Mouse (Mus musculus): ENCODE results near the gene Nit1. TPM values are rescaled to one million over a fixed set of nuclear protein-coding genes. Genes with fewer than 3 reads are reported as not detected.
"Not testable (repeated sequence)": the region's sequence is repeated elsewhere in the genome, so short reads cannot be mapped to it uniquely, and the experiment has no call there.

Gene Nit1
- total and polyA plus RNA-seq, 2 experiments: 128 to 139 TPM

DNA sequence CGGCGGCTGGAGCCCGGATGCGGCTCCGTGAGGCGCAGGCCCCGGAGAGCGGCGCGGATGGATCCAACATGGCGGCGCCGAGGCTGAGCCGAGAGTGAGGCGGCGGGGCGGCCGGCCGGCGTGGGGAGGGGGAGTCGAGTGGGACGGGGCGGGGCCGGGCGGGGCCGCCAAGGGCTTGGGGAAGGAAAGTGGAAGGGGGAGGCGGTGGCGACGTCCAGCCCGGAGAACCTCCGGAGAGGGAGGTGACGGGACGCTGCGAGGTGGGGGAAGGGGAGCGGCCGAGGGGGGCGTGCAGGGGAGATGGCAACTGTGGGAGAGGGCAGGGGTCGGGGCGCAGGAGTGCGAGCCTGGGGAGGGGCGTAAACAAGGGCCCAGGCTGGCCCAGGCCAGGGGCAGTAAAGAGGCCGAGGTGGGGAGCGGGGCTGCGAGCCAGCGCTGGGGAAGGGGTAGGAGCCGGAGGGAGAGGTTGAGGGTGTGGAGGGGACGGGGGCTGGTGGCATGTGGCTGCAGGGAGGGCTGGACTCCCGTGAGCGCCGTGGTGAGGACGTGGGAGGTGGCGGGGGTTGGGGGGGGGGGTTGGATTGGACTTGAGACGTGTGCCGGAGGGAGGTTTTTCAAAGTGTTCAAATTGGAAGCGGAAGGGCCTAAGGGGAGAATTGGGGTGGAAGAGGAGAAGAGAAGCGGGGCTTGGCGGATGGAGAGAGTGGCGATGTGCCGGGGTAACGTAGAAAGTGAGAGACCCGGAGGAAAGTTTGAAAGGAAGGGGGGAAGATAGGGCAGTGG is 15.8 kb downstream of the Nit1 start:
- TF ChIP-seq POLR2A (IDR thresholded peaks at IDR 0.05; ENCODE audit: extremely low read depth, insufficient read depth, low read length): no peak
- no peak for TF ChIP-seq CTCF (IDR thresholded peaks at IDR 0.05; ENCODE audit: low read depth, low read length)
- H3K79me2 ChIP-seq (ENCODE audit: control insufficient read depth, insufficient read depth, low read length): peaks cover 27% of the 10 kb centered on the region; the same call in 1 of the 2 replicates
- no peaks in the 10 kb centered on the region for H3K27me3 ChIP-seq (ENCODE audit: control insufficient read depth, insufficient read depth, low read length)
- H3K4me1 ChIP-seq (ENCODE audit: control insufficient read depth, insufficient read depth, low read length): peaks cover 12% of the 10 kb centered on the region
- peak overlapping the region; percentile 98 for H3K9ac ChIP-seq (ENCODE audit: low read depth, low read length)
- no peak for DNase-seq (ENCODE audit: extremely low read depth, low read depth, low spot score)
- under 1% methylated on average over 47 of the region's 61 CpGs for WGBS
- H3K36me3 ChIP-seq (ENCODE audit: control insufficient read depth, insufficient read depth, low read length): peaks cover 2% of the 10 kb centered on the region; the same call in 1 of the 2 replicates
- H3K4me3 ChIP-seq (ENCODE audit: insufficient read depth, low read depth, low read length): peak overlapping the region; percentile 98
- peak overlapping the region; percentile 58 for H3K27ac ChIP-seq (replicated peaks; ENCODE audit: insufficient read depth, low read depth, low read length)

DNA sequence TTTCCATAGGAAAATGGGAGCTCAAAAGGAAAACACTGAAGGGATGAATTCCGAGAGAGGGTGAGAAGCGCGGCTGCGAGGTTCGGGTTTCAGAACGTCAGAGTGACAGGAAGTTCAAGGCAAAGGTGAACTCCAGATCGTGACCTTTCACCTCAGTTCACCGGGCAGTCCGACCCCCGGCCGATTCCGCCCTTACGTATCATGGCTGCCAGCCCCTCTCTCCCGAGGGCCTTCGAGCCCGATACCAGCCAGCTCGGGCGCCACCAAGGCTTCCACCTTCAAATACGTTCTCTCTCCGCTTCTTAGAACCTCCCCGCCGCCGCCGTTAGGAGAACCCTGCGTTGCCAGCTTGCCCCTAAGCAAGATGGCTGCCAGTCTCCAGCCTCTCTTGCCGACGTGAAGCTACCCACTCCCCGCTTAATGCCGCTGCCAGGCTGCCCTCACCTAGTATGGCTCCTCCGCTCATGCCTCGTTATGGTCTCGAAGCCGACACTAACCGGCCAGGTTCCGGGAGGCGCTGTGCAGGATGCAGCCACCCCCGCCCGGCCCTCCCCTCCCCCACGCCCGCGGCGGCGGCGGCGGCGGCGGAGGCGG is 16.5 kb downstream of the Nit1 start, which contains the start of gene Dedd:
Gene Dedd, plus strand, starts transcription at position 307 of the 594 bp plus-strand sequence.
- Histone ChIP-seq H3K36me3 (ENCODE audit: control insufficient read depth, insufficient read depth, low read length) (peaks cover 2% of the 10 kb centered on the region; the same call in 1 of the 2 replicates), H3K27me3 (ENCODE audit: control insufficient read depth, insufficient read depth, low read length) (no peaks in the 10 kb centered on the region), H3K4me3 (ENCODE audit: insufficient read depth, low read depth, low read length) (peak within 1 kb of the TSS; percentile 98), H3K27ac (replicated peaks; ENCODE audit: insufficient read depth, low read depth, low read length) (peak within 1 kb of the TSS; percentile 94), H3K9ac (ENCODE audit: low read depth, low read length) (peak within 1 kb of the TSS; percentile 98), H3K4me1 (ENCODE audit: control insufficient read depth, insufficient read depth, low read length) (peaks cover 12% of the 10 kb centered on the region), H3K79me2 (ENCODE audit: control insufficient read depth, insufficient read depth, low read length) (peaks cover 21% of the 10 kb centered on the region; the same call in 1 of the 2 replicates)
- 1% methylated on average over 42 of the region's 48 CpGs for WGBS
- TF ChIP-seq CTCF (IDR thresholded peaks at IDR 0.05; ENCODE audit: low read depth, low read length): no peak
- TF ChIP-seq POLR2A (IDR thresholded peaks at IDR 0.05; ENCODE audit: extremely low read depth, insufficient read depth, low read length): 0 out of 2 replicates have a peak, but pooled peaks have one; percentile 7
- peak; percentile 88 for DNase-seq (ENCODE audit: extremely low read depth, low read depth, low spot score)

DNA sequence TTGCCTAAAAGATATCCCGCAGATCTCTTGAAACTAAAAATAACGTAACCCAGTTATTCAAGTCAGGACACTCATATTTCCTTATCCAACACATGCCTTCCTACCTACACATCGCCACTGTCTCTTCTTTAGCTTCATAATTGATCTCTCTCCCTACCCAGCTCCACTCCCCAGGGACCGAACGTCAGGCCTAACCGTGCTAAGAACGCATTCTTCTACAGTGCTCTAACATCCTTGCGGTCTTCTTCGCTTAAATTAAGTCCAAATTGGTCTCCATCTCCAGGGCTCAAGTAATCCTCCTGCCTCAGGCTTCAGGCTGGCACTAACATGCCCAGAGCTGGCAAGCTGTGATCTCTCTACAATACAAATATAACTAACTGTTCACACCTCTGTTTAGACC is 17.2 kb downstream of the Nit1 start:
- peak overlapping the region; percentile 94 for H3K27ac ChIP-seq (replicated peaks; ENCODE audit: insufficient read depth, low read depth, low read length)
- DNase-seq (ENCODE audit: extremely low read depth, low read depth, low spot score): no peak
- TF ChIP-seq POLR2A (IDR thresholded peaks at IDR 0.05; ENCODE audit: extremely low read depth, insufficient read depth, low read length) (no peak), CTCF (IDR thresholded peaks at IDR 0.05; ENCODE audit: low read depth, low read length) (no peak)
- H3K79me2 ChIP-seq (ENCODE audit: control insufficient read depth, insufficient read depth, low read length): peaks cover 17% of the 10 kb centered on the region; the same call in 1 of the 2 replicates
- peaks cover 2% of the 10 kb centered on the region; the same call in 1 of the 2 replicates for H3K36me3 ChIP-seq (ENCODE audit: control insufficient read depth, insufficient read depth, low read length)
- peaks cover 12% of the 10 kb centered on the region for H3K4me1 ChIP-seq (ENCODE audit: control insufficient read depth, insufficient read depth, low read length)
- WGBS: 16% methylated on average over 9 of the region's 9 CpGs
- peak overlapping the region; percentile 98 for H3K4me3 ChIP-seq (ENCODE audit: insufficient read depth, low read depth, low read length)
- H3K9ac ChIP-seq (ENCODE audit: low read depth, low read length): peak overlapping the region; percentile 66
- no peaks in the 10 kb centered on the region for H3K27me3 ChIP-seq (ENCODE audit: control insufficient read depth, insufficient read depth, low read length)

DNA sequence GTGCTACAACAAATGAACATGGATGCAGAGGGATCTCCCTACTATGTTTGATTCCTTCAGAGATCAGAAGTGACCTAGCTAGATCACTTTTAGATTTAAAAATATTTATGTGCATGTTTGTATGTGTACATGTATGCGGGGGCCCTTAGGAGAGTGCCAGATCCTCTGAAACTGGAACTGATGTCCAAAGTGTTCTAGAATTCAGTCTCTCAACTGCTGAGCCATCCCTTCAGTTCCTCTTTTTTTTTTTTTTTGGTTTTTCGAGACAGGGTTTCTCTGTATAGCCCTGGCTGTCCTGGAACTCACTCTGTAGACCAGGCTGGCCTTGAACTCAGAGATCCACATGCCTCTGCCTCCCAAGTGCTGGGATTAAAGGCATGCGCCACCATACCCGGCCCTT is 18.9 kb downstream of the Nit1 start:
- not testable (repeated sequence) for H3K27ac ChIP-seq (replicated peaks; ENCODE audit: insufficient read depth, low read depth, low read length); H3K27me3 ChIP-seq (ENCODE audit: control insufficient read depth, insufficient read depth, low read length); H3K9ac ChIP-seq (ENCODE audit: low read depth, low read length); DNase-seq (ENCODE audit: extremely low read depth, low read depth, low spot score); H3K4me3 ChIP-seq (ENCODE audit: insufficient read depth, low read depth, low read length); H3K36me3 ChIP-seq (ENCODE audit: control insufficient read depth, insufficient read depth, low read length)
- 70% methylated on average over 4 of the region's 4 CpGs for WGBS
- Histone ChIP-seq H3K4me1 (ENCODE audit: control insufficient read depth, insufficient read depth, low read length) (peaks cover 12% of the 10 kb centered on the region), H3K79me2 (ENCODE audit: control insufficient read depth, insufficient read depth, low read length) (peaks cover 13% of the 10 kb centered on the region; the same call in 1 of the 2 replicates)

DNA sequence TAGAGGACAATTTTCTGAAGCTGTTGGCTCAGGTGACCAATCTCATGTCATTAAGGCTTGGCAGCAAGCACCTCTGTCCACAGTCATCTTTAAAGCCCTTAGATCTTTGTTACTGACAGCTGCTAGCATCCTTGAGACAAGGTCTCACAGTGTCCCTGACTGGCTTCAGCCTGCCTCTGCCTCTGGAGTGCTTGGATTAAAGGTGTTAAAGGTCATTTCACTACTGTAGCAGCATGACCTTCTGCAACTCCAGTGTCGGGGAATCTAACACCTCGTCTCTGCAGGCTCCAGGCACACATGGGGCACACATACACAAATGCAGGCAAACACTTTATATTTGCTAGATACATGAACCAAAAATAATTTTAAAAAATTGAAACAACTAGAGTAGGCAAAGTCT is 19.9 kb downstream of the Nit1 start:
- WGBS: 37% methylated on average over 2 of the region's 2 CpGs
- no peak overlapping the region for H3K27ac ChIP-seq (replicated peaks; ENCODE audit: insufficient read depth, low read depth, low read length)
- no peak for TF ChIP-seq CTCF (IDR thresholded peaks at IDR 0.05; ENCODE audit: low read depth, low read length)
- TF ChIP-seq POLR2A (IDR thresholded peaks at IDR 0.05; ENCODE audit: extremely low read depth, insufficient read depth, low read length): no peak
- no peak for DNase-seq (ENCODE audit: extremely low read depth, low read depth, low spot score)
- no peak overlapping the region for H3K9ac ChIP-seq (ENCODE audit: low read depth, low read length)
- peaks cover 5% of the 10 kb centered on the region for H3K4me1 ChIP-seq (ENCODE audit: control insufficient read depth, insufficient read depth, low read length)
- peaks cover 7% of the 10 kb centered on the region; the same call in 1 of the 2 replicates for H3K79me2 ChIP-seq (ENCODE audit: control insufficient read depth, insufficient read depth, low read length)
- no peak overlapping the region for H3K4me3 ChIP-seq (ENCODE audit: insufficient read depth, low read depth, low read length)
- no peaks in the 10 kb centered on the region for H3K36me3 ChIP-seq (ENCODE audit: control insufficient read depth, insufficient read depth, low read length)
- H3K27me3 ChIP-seq (ENCODE audit: control insufficient read depth, insufficient read depth, low read length): no peaks in the 10 kb centered on the region

Data from liver, adult 2 months (tissue).